Mouse (Mus musculus): ENCODE data around the gene Tusc2. TPM values are rescaled to one million over a fixed set of nuclear protein-coding genes. Genes with fewer than 3 reads are reported as not detected.
A peak's percentile ranks its signal among the peaks of the same experiment; 100 is the strongest.

The Tusc2 gene
- total and polyA plus RNA-seq, 2 experiments: 22.6 to 52.8 TPM

DNA sequence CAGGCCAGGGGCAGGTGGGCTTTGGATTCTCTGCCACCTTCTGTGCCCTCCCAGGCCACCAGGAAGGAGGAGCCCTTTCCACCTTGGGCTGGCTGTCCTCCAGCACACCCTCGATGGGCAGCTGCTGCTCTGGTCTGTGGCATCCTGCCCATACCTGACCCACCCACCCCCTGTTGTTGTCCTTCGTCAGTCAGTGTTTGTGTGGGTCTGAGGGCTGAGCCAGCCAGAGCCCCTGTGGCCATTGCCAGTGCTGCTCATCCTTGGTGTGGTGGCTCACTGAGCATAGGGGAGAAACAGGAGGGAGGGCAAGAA lies 40.7 kb upstream of the Tusc2 start:
- no peak overlapping the region for H3K9ac ChIP-seq (ENCODE audit: low read depth, low read length)
- H3K27ac ChIP-seq (replicated peaks; ENCODE audit: insufficient read depth, low read depth, low read length): no peak overlapping the region
- WGBS: 48% methylated on average over 2 of the region's 2 CpGs
- DNase-seq (ENCODE audit: extremely low read depth, low read depth, low spot score): no peak
- no peaks in the 10 kb centered on the region for H3K4me1 ChIP-seq (ENCODE audit: control insufficient read depth, insufficient read depth, low read length)
- no peak for TF ChIP-seq CTCF (IDR thresholded peaks at IDR 0.05; ENCODE audit: low read depth, low read length)
- no peak for TF ChIP-seq POLR2A (IDR thresholded peaks at IDR 0.05; ENCODE audit: extremely low read depth, insufficient read depth, low read length)
- H3K4me3 ChIP-seq (ENCODE audit: insufficient read depth, low read depth, low read length): no peak overlapping the region; the same call in 1 of the 2 replicates
- H3K79me2 ChIP-seq (ENCODE audit: control insufficient read depth, insufficient read depth, low read length): no peaks in the 10 kb centered on the region
- peaks cover 5% of the 10 kb centered on the region; the same call in 1 of the 2 replicates for H3K27me3 ChIP-seq (ENCODE audit: control insufficient read depth, insufficient read depth, low read length)
- H3K36me3 ChIP-seq (ENCODE audit: control insufficient read depth, insufficient read depth, low read length): no peaks in the 10 kb centered on the region

DNA sequence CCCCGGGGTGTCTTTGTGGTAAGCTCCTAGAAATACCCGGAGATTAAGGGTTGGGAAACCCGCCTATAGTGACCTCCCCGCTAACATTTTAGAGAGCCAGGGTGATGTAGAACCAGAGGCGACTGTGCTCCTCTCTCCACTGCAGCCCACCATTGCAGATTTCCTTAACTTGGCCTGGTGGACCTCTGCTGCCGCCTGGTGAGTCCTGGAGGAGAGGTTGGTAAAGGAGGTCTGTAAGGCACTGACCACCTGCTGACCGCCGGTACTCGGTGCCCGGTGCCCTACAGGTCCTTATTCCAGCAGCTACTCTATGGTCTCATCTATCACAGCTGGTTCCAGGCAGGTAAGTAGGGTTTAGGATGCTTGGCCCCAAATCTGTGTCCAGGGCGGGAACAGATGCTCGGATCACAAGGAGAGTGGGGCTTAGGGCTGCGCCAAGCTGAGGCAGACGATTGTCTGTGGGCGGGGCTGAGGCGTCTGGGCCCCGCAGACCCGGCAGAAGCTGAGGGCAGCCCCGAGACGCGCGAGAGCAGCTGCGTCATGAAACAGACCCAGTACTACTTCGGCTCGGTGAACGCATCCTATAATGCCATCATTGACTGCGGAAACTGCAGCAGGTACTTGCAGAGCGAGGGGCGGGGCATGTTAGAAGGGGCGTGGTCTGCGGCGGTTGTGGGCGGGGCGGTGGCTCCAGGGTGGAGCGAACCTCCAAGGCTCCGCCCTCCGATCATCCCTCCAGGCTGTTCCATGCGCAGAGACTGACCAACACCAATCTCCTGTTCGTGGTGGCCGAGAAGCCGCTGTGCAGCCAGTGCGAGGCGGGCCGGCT lies 36.6 kb upstream of the Tusc2 start:
- peaks cover 8% of the 10 kb centered on the region; the same call in 1 of the 2 replicates for H3K27me3 ChIP-seq (ENCODE audit: control insufficient read depth, insufficient read depth, low read length)
- no peak overlapping the region for H3K4me3 ChIP-seq (ENCODE audit: insufficient read depth, low read depth, low read length)
- no peak overlapping the region for H3K9ac ChIP-seq (ENCODE audit: low read depth, low read length)
- no peaks in the 10 kb centered on the region for H3K79me2 ChIP-seq (ENCODE audit: control insufficient read depth, insufficient read depth, low read length)
- TF ChIP-seq POLR2A (IDR thresholded peaks at IDR 0.05; ENCODE audit: extremely low read depth, insufficient read depth, low read length): no peak
- TF ChIP-seq CTCF (IDR thresholded peaks at IDR 0.05; ENCODE audit: low read depth, low read length): no peak
- H3K27ac ChIP-seq (replicated peaks; ENCODE audit: insufficient read depth, low read depth, low read length): no peak overlapping the region
- DNase-seq (ENCODE audit: extremely low read depth, low read depth, low spot score): no peak
- H3K4me1 ChIP-seq (ENCODE audit: control insufficient read depth, insufficient read depth, low read length): no peaks in the 10 kb centered on the region
- 10% methylated on average over 44 of the region's 44 CpGs for WGBS
- H3K36me3 ChIP-seq (ENCODE audit: control insufficient read depth, insufficient read depth, low read length): no peaks in the 10 kb centered on the region

DNA sequence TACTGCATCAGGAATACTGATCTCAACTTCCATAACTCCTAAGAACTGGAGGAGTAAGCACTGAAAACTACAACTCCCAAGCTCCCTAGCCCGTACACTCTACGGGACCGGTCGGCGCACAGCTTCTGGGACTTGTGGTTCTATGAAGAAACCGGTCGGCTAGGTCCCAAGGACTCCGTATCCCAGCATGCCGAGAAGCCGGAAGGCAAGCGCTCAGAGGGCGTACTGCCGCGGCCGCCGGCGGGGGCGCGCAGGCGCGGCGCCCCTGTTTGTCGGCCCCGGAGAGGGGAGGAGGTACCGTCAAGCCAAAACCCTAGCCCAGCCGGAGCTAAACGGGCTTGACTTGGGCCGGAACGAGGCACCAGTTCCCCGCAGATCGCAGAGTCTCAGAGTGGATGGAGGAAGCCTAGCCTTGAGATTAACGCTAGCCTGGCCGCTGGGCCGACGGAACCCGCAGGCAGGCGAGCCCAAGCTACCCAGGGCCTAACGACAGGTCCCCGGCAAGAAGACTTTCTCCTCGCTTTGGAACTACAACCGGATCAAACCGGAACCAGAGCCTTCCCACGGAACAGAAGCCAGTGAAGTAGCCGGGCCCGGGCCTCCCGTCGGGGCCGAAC lies 29.2 kb upstream of the Tusc2 start, which contains the start of gene Tmem115:
Gene Tmem115, plus strand, starts transcription at position 155 of the 617 bp plus-strand sequence.
- H3K79me2 ChIP-seq (ENCODE audit: control insufficient read depth, insufficient read depth, low read length): peaks cover 28% of the 10 kb centered on the region; the same call in 1 of the 2 replicates

DNA sequence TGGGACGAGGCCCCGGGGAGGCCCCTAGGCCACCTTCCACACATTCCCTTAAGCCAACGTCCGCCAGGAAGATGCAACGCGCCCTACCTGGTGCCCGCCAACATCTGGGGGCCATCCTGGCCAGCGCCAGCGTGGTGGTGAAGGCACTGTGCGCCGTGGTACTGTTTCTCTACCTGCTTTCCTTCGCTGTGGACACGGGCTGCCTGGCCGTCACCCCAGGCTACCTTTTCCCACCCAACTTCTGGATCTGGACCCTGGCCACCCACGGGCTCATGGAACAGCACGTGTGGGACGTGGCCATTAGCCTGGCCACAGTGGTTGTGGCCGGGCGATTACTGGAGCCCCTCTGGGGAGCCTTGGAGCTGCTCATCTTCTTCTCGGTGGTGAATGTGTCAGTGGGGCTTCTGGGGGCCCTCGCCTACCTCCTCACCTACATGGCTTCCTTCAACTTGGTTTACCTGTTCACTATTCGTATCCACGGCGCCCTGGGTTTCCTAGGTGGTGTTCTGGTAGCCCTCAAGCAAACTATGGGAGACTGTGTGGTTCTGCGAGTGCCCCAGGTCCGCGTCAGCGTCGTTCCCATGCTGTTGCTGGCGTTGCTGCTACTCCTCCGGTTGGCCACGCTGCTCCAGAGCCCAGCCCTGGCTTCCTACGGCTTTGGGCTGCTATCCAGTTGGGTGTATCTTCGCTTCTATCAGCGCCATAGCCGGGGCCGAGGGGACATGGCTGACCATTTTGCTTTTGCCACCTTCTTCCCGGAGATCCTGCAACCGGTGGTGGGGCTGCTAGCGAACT lies 28.4 kb upstream of the Tusc2 start:
- Histone ChIP-seq H3K4me1 (ENCODE audit: control insufficient read depth, insufficient read depth, low read length) (peaks cover 16% of the 10 kb centered on the region), H3K79me2 (ENCODE audit: control insufficient read depth, insufficient read depth, low read length) (peaks cover 28% of the 10 kb centered on the region; the same call in 1 of the 2 replicates), H3K27me3 (ENCODE audit: control insufficient read depth, insufficient read depth, low read length) (no peaks in the 10 kb centered on the region), H3K9ac (ENCODE audit: low read depth, low read length) (peak overlapping the region; percentile 93), H3K27ac (replicated peaks; ENCODE audit: insufficient read depth, low read depth, low read length) (peak overlapping the region; percentile 84), H3K36me3 (ENCODE audit: control insufficient read depth, insufficient read depth, low read length) (no peaks in the 10 kb centered on the region; the same call in 1 of the 2 replicates), H3K4me3 (ENCODE audit: insufficient read depth, low read depth, low read length) (peak overlapping the region; percentile 93)
- DNase-seq (ENCODE audit: extremely low read depth, low read depth, low spot score): no peak
- WGBS: under 1% methylated on average over 40 of the region's 40 CpGs
- no peak for TF ChIP-seq POLR2A (IDR thresholded peaks at IDR 0.05; ENCODE audit: extremely low read depth, insufficient read depth, low read length)
- TF ChIP-seq CTCF (IDR thresholded peaks at IDR 0.05; ENCODE audit: low read depth, low read length): no peak

More for the DNA sequence above, 29.2 kb upstream of the Tusc2 start, which contains the start of gene Tmem115:
- peak within 1 kb of the TSS; percentile 84 for H3K27ac ChIP-seq (replicated peaks; ENCODE audit: insufficient read depth, low read depth, low read length)
- no peaks in the 10 kb centered on the region for H3K27me3 ChIP-seq (ENCODE audit: control insufficient read depth, insufficient read depth, low read length)
- peaks cover 16% of the 10 kb centered on the region for H3K4me1 ChIP-seq (ENCODE audit: control insufficient read depth, insufficient read depth, low read length)
- peak within 1 kb of the TSS; percentile 93 for H3K9ac ChIP-seq (ENCODE audit: low read depth, low read length)
- peak within 1 kb of the TSS; percentile 93 for H3K4me3 ChIP-seq (ENCODE audit: insufficient read depth, low read depth, low read length)
- WGBS: under 1% methylated on average over 48 of the region's 48 CpGs
- peak; percentile 99 for DNase-seq (ENCODE audit: extremely low read depth, low read depth, low spot score)
- TF ChIP-seq CTCF (IDR thresholded peaks at IDR 0.05; ENCODE audit: low read depth, low read length) (0 out of 2 replicates have a peak, but pooled peaks have one; percentile 8), POLR2A (IDR thresholded peaks at IDR 0.05; ENCODE audit: extremely low read depth, insufficient read depth, low read length) (peak; percentile 78)
- no peaks in the 10 kb centered on the region; the same call in 1 of the 2 replicates for H3K36me3 ChIP-seq (ENCODE audit: control insufficient read depth, insufficient read depth, low read length)

DNA sequence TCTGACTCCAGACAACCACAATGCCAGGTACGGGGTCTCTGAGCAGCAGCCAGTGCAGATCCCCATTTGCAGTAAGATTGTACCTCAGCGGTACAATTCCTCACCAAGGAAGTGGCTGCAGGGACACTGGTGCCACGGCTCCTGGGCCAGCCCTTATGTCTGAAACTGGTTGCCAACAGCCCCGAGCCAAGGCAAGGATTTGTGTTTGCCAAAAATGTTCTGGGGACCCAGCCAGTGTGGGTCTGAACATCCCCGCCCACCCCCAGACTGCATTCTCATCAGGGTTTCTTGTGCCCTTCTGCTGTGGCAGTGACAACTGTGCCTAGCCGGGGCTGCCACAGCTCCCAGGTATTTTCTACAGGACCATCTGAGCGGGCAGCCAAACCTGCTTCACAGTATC lies 24.8 kb upstream of the Tusc2 start:
- Histone ChIP-seq H3K4me3 (ENCODE audit: insufficient read depth, low read depth, low read length) (no peak overlapping the region), H3K27ac (replicated peaks; ENCODE audit: insufficient read depth, low read depth, low read length) (no peak overlapping the region), H3K4me1 (ENCODE audit: control insufficient read depth, insufficient read depth, low read length) (peaks cover 24% of the 10 kb centered on the region), H3K79me2 (ENCODE audit: control insufficient read depth, insufficient read depth, low read length) (peaks cover 28% of the 10 kb centered on the region; the same call in 1 of the 2 replicates), H3K36me3 (ENCODE audit: control insufficient read depth, insufficient read depth, low read length) (no peaks in the 10 kb centered on the region; the same call in 1 of the 2 replicates), H3K27me3 (ENCODE audit: control insufficient read depth, insufficient read depth, low read length) (no peaks in the 10 kb centered on the region), H3K9ac (ENCODE audit: low read depth, low read length) (no peak overlapping the region)
- WGBS: 87% methylated on average over 7 of the region's 7 CpGs
- TF ChIP-seq CTCF (IDR thresholded peaks at IDR 0.05; ENCODE audit: low read depth, low read length) (no peak), POLR2A (IDR thresholded peaks at IDR 0.05; ENCODE audit: extremely low read depth, insufficient read depth, low read length) (no peak)
- no peak for DNase-seq (ENCODE audit: extremely low read depth, low read depth, low spot score)
